Mouse (Mus musculus): ENCODE data around the gene Wdr81. TPM values are rescaled to one million over a fixed set of nuclear protein-coding genes. Genes with fewer than 3 reads are reported as not detected.

The Wdr81 gene
- polyA plus RNA-seq, 1 experiment from 2014 or later: 3.6 TPM

DNA sequence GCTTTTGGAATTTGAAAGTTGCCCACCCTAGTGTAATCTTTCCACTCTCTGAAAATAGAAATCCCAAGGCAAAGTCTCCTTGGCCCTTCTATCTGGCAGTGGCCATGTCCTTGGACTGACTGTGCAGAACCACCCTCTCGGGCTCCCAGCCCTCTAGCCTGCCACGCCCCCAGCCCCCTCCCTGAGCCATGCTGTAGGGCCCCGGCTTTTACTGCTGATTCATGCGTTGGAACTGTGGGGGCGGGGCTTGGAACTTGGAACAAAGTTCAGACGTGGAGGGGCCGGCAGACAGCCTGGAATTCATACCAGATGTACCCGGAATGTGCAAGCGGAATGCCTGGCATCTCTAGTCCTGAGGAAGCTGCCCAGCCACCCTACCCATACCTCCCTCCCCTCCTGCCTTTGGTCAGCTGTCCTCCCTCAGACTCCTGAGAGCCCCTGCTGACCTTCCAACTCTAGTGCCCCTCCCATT lies 8.4 kb upstream of the Wdr81 start:
- Histone ChIP-seq H3K4me1 (ENCODE audit: control insufficient read depth, insufficient read depth, low read length) (peaks cover 26% of the 10 kb centered on the region), H3K4me2 (peak overlapping the region; percentile 81), H3K4me3 (ENCODE audit: low read depth, low read length) (peak overlapping the region; percentile 92), H3K27ac (ENCODE audit: low read depth, low read length) (peak overlapping the region; percentile 94), H3K36me3 (ENCODE audit: control insufficient read depth, insufficient read depth, low read length) (peaks cover 8% of the 10 kb centered on the region), H3K9me3 (replicated peaks; ENCODE audit: control insufficient read depth, low read length) (no peaks in the 10 kb centered on the region), H3K27me3 (ENCODE audit: control insufficient read depth, insufficient read depth, low read length) (no peaks in the 10 kb centered on the region), H3K9ac (ENCODE audit: low read depth, low read length) (peak overlapping the region; percentile 88)
- peak; percentile 66 for ATAC-seq (replicated peaks; ENCODE audit: insufficient number of reproducible peaks, low FRiP score, low TSS enrichment)
- under 1% methylated on average over 9 of the region's 9 CpGs for WGBS (ENCODE audit: insufficient replicate concordance)

DNA sequence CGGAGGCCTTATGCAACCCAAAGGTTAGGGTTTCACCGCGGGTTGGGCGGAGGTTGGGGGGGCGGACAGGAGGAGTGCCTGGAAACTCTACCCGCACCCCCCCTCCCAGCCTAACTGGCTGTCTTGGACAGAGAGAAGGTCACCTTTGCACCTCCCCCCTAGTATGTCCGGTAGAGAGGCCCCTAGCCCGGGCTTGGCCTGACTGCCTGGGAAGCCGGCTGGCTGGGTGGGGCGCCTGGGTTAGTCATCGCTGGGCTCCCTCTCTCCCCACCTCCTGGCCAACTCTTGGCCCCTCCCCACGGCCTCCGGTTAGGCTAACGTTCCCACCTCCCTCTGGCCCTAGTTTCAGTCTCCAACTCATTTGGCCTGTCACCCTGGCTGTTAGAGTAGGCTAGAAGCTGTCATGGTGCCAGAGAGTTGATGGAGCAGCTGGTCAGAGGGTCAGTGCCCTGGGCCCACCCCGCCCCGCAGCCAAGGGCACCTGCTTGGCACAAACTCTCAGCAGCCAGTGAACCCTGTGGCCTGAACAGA lies 7.8 kb upstream of the Wdr81 start:
- peak; percentile 20 for ATAC-seq (replicated peaks; ENCODE audit: insufficient number of reproducible peaks, low FRiP score, low TSS enrichment)
- H3K4me3 ChIP-seq (ENCODE audit: low read depth, low read length): peak overlapping the region; percentile 92
- H3K9me3 ChIP-seq (replicated peaks; ENCODE audit: control insufficient read depth, low read length): no peaks in the 10 kb centered on the region
- H3K36me3 ChIP-seq (ENCODE audit: control insufficient read depth, insufficient read depth, low read length): peaks cover 8% of the 10 kb centered on the region
- peaks cover 21% of the 10 kb centered on the region for H3K4me1 ChIP-seq (ENCODE audit: control insufficient read depth, insufficient read depth, low read length)
- peak overlapping the region; percentile 94 for H3K27ac ChIP-seq (ENCODE audit: low read depth, low read length)
- H3K4me2 ChIP-seq: peak overlapping the region; percentile 81
- no peaks in the 10 kb centered on the region for H3K27me3 ChIP-seq (ENCODE audit: control insufficient read depth, insufficient read depth, low read length)
- H3K9ac ChIP-seq (ENCODE audit: low read depth, low read length): peak overlapping the region; percentile 88
- WGBS (ENCODE audit: insufficient replicate concordance): 6% methylated on average over 14 of the region's 16 CpGs

- Histone ChIP-seq H3K4me2 (peak overlapping the region; percentile 81), H3K4me3 (ENCODE audit: low read depth, low read length) (peak overlapping the region; percentile 92), H3K27me3 (ENCODE audit: control insufficient read depth, insufficient read depth, low read length) (no peaks in the 10 kb centered on the region), H3K27ac (ENCODE audit: low read depth, low read length) (peak overlapping the region; percentile 94), H3K4me1 (ENCODE audit: control insufficient read depth, insufficient read depth, low read length) (peaks cover 18% of the 10 kb centered on the region), H3K9ac (ENCODE audit: low read depth, low read length) (peak overlapping the region; percentile 88), H3K9me3 (replicated peaks; ENCODE audit: control insufficient read depth, low read length) (no peaks in the 10 kb centered on the region), H3K36me3 (ENCODE audit: control insufficient read depth, insufficient read depth, low read length) (peaks cover 8% of the 10 kb centered on the region)
- WGBS (ENCODE audit: insufficient replicate concordance): 1% methylated on average over 30 of the region's 30 CpGs
- peak; percentile 4; the same call in 1 of the 2 replicates for ATAC-seq (replicated peaks; ENCODE audit: insufficient number of reproducible peaks, low FRiP score, low TSS enrichment)
Measured at GRCm38 (mm10) chr11:75461743-75462252, 7.3 kb upstream of the Wdr81 start.

- Histone ChIP-seq H3K9me3 (replicated peaks; ENCODE audit: control insufficient read depth, low read length) (no peaks in the 10 kb centered on the region), H3K4me3 (ENCODE audit: low read depth, low read length) (peak within 1 kb of the TSS; percentile 92), H3K4me2 (peak within 1 kb of the TSS; percentile 81), H3K4me1 (ENCODE audit: control insufficient read depth, insufficient read depth, low read length) (peaks cover 18% of the 10 kb centered on the region), H3K9ac (ENCODE audit: low read depth, low read length) (peak within 1 kb of the TSS; percentile 88), H3K27me3 (ENCODE audit: control insufficient read depth, insufficient read depth, low read length) (no peaks in the 10 kb centered on the region), H3K27ac (ENCODE audit: low read depth, low read length) (peak within 1 kb of the TSS; percentile 97), H3K36me3 (ENCODE audit: control insufficient read depth, insufficient read depth, low read length) (peaks cover 8% of the 10 kb centered on the region)
- ATAC-seq (replicated peaks; ENCODE audit: insufficient number of reproducible peaks, low FRiP score, low TSS enrichment): peak; percentile 91
- under 1% methylated on average over 46 of the region's 46 CpGs for whole genome bisulfite sequencing (ENCODE audit: insufficient replicate concordance)
Measured at GRCm38 (mm10) chr11:75460844-75461742, 6.6 kb upstream of the Wdr81 start, which contains the start of gene Tlcd2. Gene Tlcd2 (plus strand): TSS chr11:75461715.

- Histone ChIP-seq H3K4me2 (peak overlapping the region; percentile 81), H3K36me3 (ENCODE audit: control insufficient read depth, insufficient read depth, low read length) (0 out of 2 replicates have a peak, but pooled peaks cover under 1% of the 10 kb centered on the region), H3K27ac (ENCODE audit: low read depth, low read length) (peak overlapping the region; percentile 97), H3K4me3 (ENCODE audit: low read depth, low read length) (peak overlapping the region; percentile 92), H3K9me3 (replicated peaks; ENCODE audit: control insufficient read depth, low read length) (no peaks in the 10 kb centered on the region), H3K4me1 (ENCODE audit: control insufficient read depth, insufficient read depth, low read length) (peaks cover 18% of the 10 kb centered on the region), H3K27me3 (ENCODE audit: control insufficient read depth, insufficient read depth, low read length) (no peaks in the 10 kb centered on the region), H3K9ac (ENCODE audit: low read depth, low read length) (peak overlapping the region; percentile 70)
- WGBS (ENCODE audit: insufficient replicate concordance): 3% methylated on average over 19 of the region's 19 CpGs
- ATAC-seq (replicated peaks; ENCODE audit: insufficient number of reproducible peaks, low FRiP score, low TSS enrichment): peak; percentile 40; the same call in 1 of the 2 replicates
Measured at GRCm38 (mm10) chr11:75460103-75460843, 5.8 kb upstream of the Wdr81 start.

- H3K27ac ChIP-seq (ENCODE audit: low read depth, low read length): peak overlapping the region; percentile 97
- H3K9me3 ChIP-seq (replicated peaks; ENCODE audit: control insufficient read depth, low read length): no peaks in the 10 kb centered on the region
- H3K4me2 ChIP-seq: peak overlapping the region; percentile 81
- H3K27me3 ChIP-seq (ENCODE audit: control insufficient read depth, insufficient read depth, low read length): no peaks in the 10 kb centered on the region
- 15% methylated on average over 5 of the region's 5 CpGs for WGBS (ENCODE audit: insufficient replicate concordance)
- ATAC-seq (replicated peaks; ENCODE audit: insufficient number of reproducible peaks, low FRiP score, low TSS enrichment): no peak
- H3K9ac ChIP-seq (ENCODE audit: low read depth, low read length): no peak overlapping the region; the same call in 1 of the 2 replicates
- no peaks in the 10 kb centered on the region for H3K36me3 ChIP-seq (ENCODE audit: control insufficient read depth, insufficient read depth, low read length)
- H3K4me1 ChIP-seq (ENCODE audit: control insufficient read depth, insufficient read depth, low read length): peaks cover 24% of the 10 kb centered on the region
- peak overlapping the region; percentile 92 for H3K4me3 ChIP-seq (ENCODE audit: low read depth, low read length)
Measured at GRCm38 (mm10) chr11:75459751-75460102, 5.2 kb upstream of the Wdr81 start.

- Histone ChIP-seq H3K9ac (ENCODE audit: low read depth, low read length) (no peak overlapping the region), H3K9me3 (replicated peaks; ENCODE audit: control insufficient read depth, low read length) (no peaks in the 10 kb centered on the region)
- WGBS (ENCODE audit: insufficient replicate concordance): 77% methylated on average over 5 of the region's 5 CpGs
Measured at GRCm38 (mm10) chr11:75459141-75459711, 4.7 kb upstream of the Wdr81 start.

GRCm38 (mm10) chr11:75458628-75459041 lies 4.1 kb upstream of the Wdr81 start:
- no peak overlapping the region for H3K27ac ChIP-seq (ENCODE audit: low read depth, low read length)
- no peak for ATAC-seq (replicated peaks; ENCODE audit: insufficient number of reproducible peaks, low FRiP score, low TSS enrichment)

More at GRCm38 (mm10) chr11:75459141-75459711, 4.7 kb upstream of the Wdr81 start:
- Histone ChIP-seq H3K4me3 (ENCODE audit: low read depth, low read length) (no peak overlapping the region), H3K4me1 (ENCODE audit: control insufficient read depth, insufficient read depth, low read length) (peaks cover 26% of the 10 kb centered on the region), H3K27ac (ENCODE audit: low read depth, low read length) (peak overlapping the region; percentile 97; the same call in 1 of the 2 replicates), H3K36me3 (ENCODE audit: control insufficient read depth, insufficient read depth, low read length) (no peaks in the 10 kb centered on the region), H3K27me3 (ENCODE audit: control insufficient read depth, insufficient read depth, low read length) (no peaks in the 10 kb centered on the region), H3K4me2 (peak overlapping the region; percentile 81)
- no peak for ATAC-seq (replicated peaks; ENCODE audit: insufficient number of reproducible peaks, low FRiP score, low TSS enrichment)

More at GRCm38 (mm10) chr11:75458628-75459041, 4.1 kb upstream of the Wdr81 start:
- Histone ChIP-seq H3K36me3 (ENCODE audit: control insufficient read depth, insufficient read depth, low read length) (no peaks in the 10 kb centered on the region), H3K9me3 (replicated peaks; ENCODE audit: control insufficient read depth, low read length) (no peaks in the 10 kb centered on the region), H3K4me2 (no peak overlapping the region), H3K9ac (ENCODE audit: low read depth, low read length) (no peak overlapping the region), H3K27me3 (ENCODE audit: control insufficient read depth, insufficient read depth, low read length) (no peaks in the 10 kb centered on the region), H3K4me3 (ENCODE audit: low read depth, low read length) (no peak overlapping the region), H3K4me1 (ENCODE audit: control insufficient read depth, insufficient read depth, low read length) (peaks cover 30% of the 10 kb centered on the region)
- WGBS (ENCODE audit: insufficient replicate concordance): 72% methylated on average over 8 of the region's 8 CpGs
